Mouse (Mus musculus) hindbrain, embryonic 12.5 days (tissue): ENCODE data around the gene Tcf20. TPM values are rescaled to one million over a fixed set of nuclear protein-coding genes. Genes with fewer than 3 reads are reported as not detected.

Experiments used
- ATAC-seq: fragments of 200-750 bp; cut with Nextera tagmentation; 2 replicates; pipeline ENCODE4 v1.8.0; 2017; ENCODE audit warnings: moderate TSS enrichment; ENCODE audit not compliant: low FRiP score
- H3K27ac ChIP-seq: fragments of 300-500 bp; sonication (generic); 2 replicates; pipeline ENCODE4 v1.5.1; 2016; ENCODE audit warnings: mild to moderate bottlenecking
- H3K27me3 ChIP-seq: fragments of 300-500 bp; sonication (generic); 2 replicates; pipeline ENCODE4 v1.6.1; 2016; ENCODE audit warnings: mild to moderate bottlenecking
- H3K36me3 ChIP-seq: fragments of 300-500 bp; sonication (generic); 2 replicates; pipeline ENCODE4 v1.6.1; 2016; ENCODE audit warnings: mild to moderate bottlenecking
- H3K4me1 ChIP-seq: fragments of 300-500 bp; sonication (generic); 2 replicates; pipeline ENCODE4 v1.6.1; 2016
- H3K4me2 ChIP-seq: fragments of 300-500 bp; sonication (generic); replicated peaks from 2 replicates; pipeline ENCODE4 v1.6.1; 2016; ENCODE audit warnings: mild to moderate bottlenecking
- H3K4me3 ChIP-seq: fragments of 300-500 bp; sonication (generic); 2 replicates; pipeline ENCODE4 v1.5.1; 2016; ENCODE audit warnings: mild to moderate bottlenecking
- H3K9ac ChIP-seq: fragments of 300-500 bp; sonication (generic); 2 replicates; pipeline ENCODE4 v1.6.1; 2016; ENCODE audit warnings: mild to moderate bottlenecking, moderate library complexity
- H3K9me3 ChIP-seq: fragments of 300-500 bp; sonication (generic); replicated peaks from 2 replicates; pipeline ENCODE4 v1.6.1; 2016; ENCODE audit warnings: mild to moderate bottlenecking
- WGBS: fragments of 180-500 bp; shearing (Covaris S2); methylation state at CpG from one replicate; pipeline ENCODE4 v1.1.7; 2016; 5-methylcytosine and 5-hydroxymethylcytosine counted together
- polyA plus RNA-seq: library from polyadenylated mRNA; unstranded; fragments of >200 nt; fragmentation: Nextera tagmentation; extraction: Ambion mirVana; gene quantifications from 2 replicates; pipeline ENCODE4 v1.2.1, GENCODE M21; 2016

The Tcf20 gene
- polyA plus RNA-seq, 1 experiment from 2014 or later = 12.4 TPM

- Histone ChIP-seq H3K4me3 (no peak overlapping the region), H3K9me3 (no peaks in the 10 kb centered on the region), H3K27me3 (peaks cover 84% of the 10 kb centered on the region), H3K9ac (no peak overlapping the region), H3K4me2 (0 out of 2 replicates have a peak overlapping the region, but pooled peaks have one; percentile 5), H3K4me1 (peaks cover 86% of the 10 kb centered on the region), H3K27ac (peak overlapping the region; percentile 70), H3K36me3 (no peaks in the 10 kb centered on the region)
- WGBS = 20% methylated on average over 4 of the region's 4 CpGs
- peak; percentile 29; the same call in 1 of the 2 replicates for ATAC-seq
Measured at GRCm38 (mm10) chr15:82953096-82953495, 34.6 kb downstream of the Tcf20 start.

- Histone ChIP-seq H3K36me3 (no peaks in the 10 kb centered on the region), H3K9ac (no peak overlapping the region), H3K4me3 (no peak overlapping the region), H3K27me3 (peaks cover 92% of the 10 kb centered on the region), H3K4me1 (peaks cover 86% of the 10 kb centered on the region), H3K4me2 (peak overlapping the region; percentile 5; the same call in 1 of the 2 replicates), H3K9me3 (no peaks in the 10 kb centered on the region), H3K27ac (peak overlapping the region; percentile 70)
- WGBS = 3% methylated on average over 20 of the region's 20 CpGs
- peak; percentile 80 for ATAC-seq
Measured at GRCm38 (mm10) chr15:82952292-82952705, 35.4 kb downstream of the Tcf20 start.

- H3K27ac ChIP-seq = no peak overlapping the region
- WGBS = 50% methylated on average over 8 of the region's 8 CpGs
- H3K9me3 ChIP-seq = no peaks in the 10 kb centered on the region
- H3K27me3 ChIP-seq = peaks cover 75% of the 10 kb centered on the region
- ATAC-seq = no peak
- H3K4me1 ChIP-seq = peaks cover 83% of the 10 kb centered on the region
- no peak overlapping the region for H3K9ac ChIP-seq
- H3K4me3 ChIP-seq = no peak overlapping the region
- H3K36me3 ChIP-seq = no peaks in the 10 kb centered on the region
- H3K4me2 ChIP-seq = no peak overlapping the region
Measured at GRCm38 (mm10) chr15:82950246-82950645, 37.4 kb downstream of the Tcf20 start.

- H3K9me3 ChIP-seq = no peaks in the 10 kb centered on the region
- peaks cover 60% of the 10 kb centered on the region for H3K4me1 ChIP-seq
- H3K4me3 ChIP-seq = no peak overlapping the region
- H3K27ac ChIP-seq = no peak overlapping the region
- H3K27me3 ChIP-seq = peaks cover 60% of the 10 kb centered on the region
- 75% methylated on average over 5 of the region's 5 CpGs for WGBS
- H3K9ac ChIP-seq = no peak overlapping the region
- no peaks in the 10 kb centered on the region for H3K36me3 ChIP-seq
- ATAC-seq = no peak
- no peak overlapping the region for H3K4me2 ChIP-seq
Measured at GRCm38 (mm10) chr15:82947431-82947830, 40.2 kb downstream of the Tcf20 start.

GRCm38 (mm10) chr15:82944479-82945195 is 43.0 kb downstream of the Tcf20 start:
- H3K4me2 ChIP-seq = no peak overlapping the region
- no peak overlapping the region for H3K27ac ChIP-seq
- no peak for ATAC-seq
- no peak overlapping the region for H3K9ac ChIP-seq
- H3K4me3 ChIP-seq = no peak overlapping the region
- WGBS = 67% methylated on average over 9 of the region's 9 CpGs
- H3K36me3 ChIP-seq = no peaks in the 10 kb centered on the region
- peaks cover 42% of the 10 kb centered on the region for H3K27me3 ChIP-seq
- H3K4me1 ChIP-seq = peaks cover 60% of the 10 kb centered on the region
- no peaks in the 10 kb centered on the region for H3K9me3 ChIP-seq

GRCm38 (mm10) chr15:82941733-82942132 is 45.9 kb downstream of the Tcf20 start:
- no peak for ATAC-seq
- Histone ChIP-seq H3K4me3 (no peak overlapping the region), H3K4me2 (no peak overlapping the region), H3K27me3 (0 out of 2 replicates have a peak, but pooled peaks cover 22% of the 10 kb centered on the region), H3K9ac (no peak overlapping the region), H3K27ac (peak overlapping the region; percentile 55), H3K4me1 (peaks cover 62% of the 10 kb centered on the region), H3K36me3 (no peaks in the 10 kb centered on the region), H3K9me3 (no peaks in the 10 kb centered on the region)
- 57% methylated on average over 8 of the region's 8 CpGs for WGBS

GRCm38 (mm10) chr15:82940494-82941214 is 47.0 kb downstream of the Tcf20 start:
- Histone ChIP-seq H3K4me3 (no peak overlapping the region), H3K9me3 (no peaks in the 10 kb centered on the region), H3K27ac (peak overlapping the region; percentile 55), H3K36me3 (no peaks in the 10 kb centered on the region), H3K4me1 (peaks cover 67% of the 10 kb centered on the region), H3K4me2 (no peak overlapping the region), H3K27me3 (0 out of 2 replicates have a peak, but pooled peaks cover 26% of the 10 kb centered on the region), H3K9ac (no peak overlapping the region)
- ATAC-seq = no peak
- 55% methylated on average over 12 of the region's 12 CpGs for WGBS

- H3K27me3 ChIP-seq = peaks cover 22% of the 10 kb centered on the region
- 17% methylated on average over 17 of the region's 17 CpGs for WGBS
- H3K9ac ChIP-seq = 0 out of 2 replicates have a peak overlapping the region, but pooled peaks have one; percentile 36
- peaks cover 90% of the 10 kb centered on the region for H3K4me1 ChIP-seq
- H3K4me3 ChIP-seq = no peak overlapping the region
- peak overlapping the region; percentile 87 for H3K27ac ChIP-seq
- no peaks in the 10 kb centered on the region for H3K9me3 ChIP-seq
- H3K4me2 ChIP-seq = peak overlapping the region; percentile 31
- ATAC-seq = peak; percentile 58
- H3K36me3 ChIP-seq = no peaks in the 10 kb centered on the region
Measured at GRCm38 (mm10) chr15:82938155-82938569, 49.5 kb downstream of the Tcf20 start.

- Histone ChIP-seq H3K9me3 (no peaks in the 10 kb centered on the region), H3K36me3 (no peaks in the 10 kb centered on the region), H3K4me2 (peak overlapping the region; percentile 31), H3K9ac (no peak overlapping the region), H3K4me3 (no peak overlapping the region), H3K27me3 (peaks cover 20% of the 10 kb centered on the region), H3K4me1 (peaks cover 93% of the 10 kb centered on the region), H3K27ac (peak overlapping the region; percentile 87)
- ATAC-seq = peak; percentile 44; the same call in 1 of the 2 replicates
- WGBS = 46% methylated on average over 5 of the region's 5 CpGs
Measured at GRCm38 (mm10) chr15:82937428-82937992, 50.2 kb downstream of the Tcf20 start.

- no peak for ATAC-seq
- Histone ChIP-seq H3K4me3 (no peak overlapping the region), H3K36me3 (no peaks in the 10 kb centered on the region), H3K27me3 (peaks cover 27% of the 10 kb centered on the region), H3K9me3 (no peaks in the 10 kb centered on the region), H3K9ac (no peak overlapping the region; the same call in 1 of the 2 replicates), H3K4me1 (peaks cover 75% of the 10 kb centered on the region), H3K27ac (no peak overlapping the region), H3K4me2 (no peak overlapping the region)
- WGBS = 55% methylated on average over 10 of the region's 10 CpGs
Measured at GRCm38 (mm10) chr15:82934971-82935370, 52.7 kb downstream of the Tcf20 start.

GRCm38 (mm10) chr15:82932936-82933650 is 54.6 kb downstream of the Tcf20 start:
- H3K4me3 ChIP-seq = no peak overlapping the region
- H3K4me1 ChIP-seq = peaks cover 82% of the 10 kb centered on the region
- no peaks in the 10 kb centered on the region for H3K36me3 ChIP-seq
- H3K4me2 ChIP-seq = no peak overlapping the region
- H3K9me3 ChIP-seq = no peaks in the 10 kb centered on the region
- H3K27ac ChIP-seq = peak overlapping the region; percentile 58
- H3K27me3 ChIP-seq = peaks cover 34% of the 10 kb centered on the region
- peak overlapping the region; percentile 28; the same call in 1 of the 2 replicates for H3K9ac ChIP-seq
- 31% methylated on average over 4 of the region's 4 CpGs for WGBS
- ATAC-seq = no peak

GRCm38 (mm10) chr15:82931436-82931835 is 56.2 kb downstream of the Tcf20 start:
- H3K27ac ChIP-seq = no peak overlapping the region
- peaks cover 44% of the 10 kb centered on the region for H3K27me3 ChIP-seq
- peaks cover 82% of the 10 kb centered on the region for H3K4me1 ChIP-seq
- 91% methylated on average over 5 of the region's 5 CpGs for WGBS
- ATAC-seq = no peak
- no peak overlapping the region for H3K4me2 ChIP-seq
- H3K36me3 ChIP-seq = no peaks in the 10 kb centered on the region
- no peaks in the 10 kb centered on the region for H3K9me3 ChIP-seq
- no peak overlapping the region for H3K4me3 ChIP-seq
- H3K9ac ChIP-seq = no peak overlapping the region
